Mouse (Mus musculus): ENCODE results near the gene Gcnt4.

GRCm38 (mm10) chr13:96967091-96967490, 42.6 kb downstream of the Gcnt4 start:
- no peak for TF ChIP-seq CTCF (IDR thresholded peaks at IDR 0.05; ENCODE audit: extremely low read depth, insufficient read length, insufficient replicate concordance, low read depth, low read length)
- no peak for TF ChIP-seq POLR2A (IDR thresholded peaks at IDR 0.05; ENCODE audit: low read depth, low read length)
